Mouse (Mus musculus): ENCODE measurements at regions not wholly inside any gene's neighbourhood (a gene's known extent, or its start where the extent isn't known, plus 50 kb on each side); places are given as distances from the start of the nearest gene placed in this dataset.

GRCm38 (mm10) chr17:91333790-91334189 lies 240.9 kb upstream of the Nrxn1 start:
- TF ChIP-seq CTCF (conservative IDR thresholded peaks at IDR 0.05; ENCODE audit: low read length): no peak
- TF ChIP-seq NANOG (IDR thresholded peaks at IDR 0.05; ENCODE audit: borderline replicate concordance, low read length): no peak
- no peak for TF ChIP-seq POU5F1 (IDR thresholded peaks at IDR 0.05; ENCODE audit: borderline replicate concordance, low read length)

Data from E14TG2a.4 (cell line).